Mouse (Mus musculus): Measurements from ENCODE around the gene Nmt1. TPM values are rescaled to one million over a fixed set of nuclear protein-coding genes. Genes with fewer than 3 reads are reported as not detected.
A peak's percentile ranks its signal among the peaks of the same experiment; 100 is the strongest.

Nmt1 gene
- polyA plus RNA-seq, 1 experiment from 2014 or later = 64.7 TPM

- no peaks in the 10 kb centered on the region for H3K9me3 ChIP-seq (ENCODE audit: control insufficient read depth, low read length)
- 0% methylated on average over 53 of the region's 53 CpGs for WGBS
- ATAC-seq (ENCODE audit: low read depth) = peak; percentile 94
- peak within 1 kb of the TSS; percentile 92 for H3K4me2 ChIP-seq (ENCODE audit: low read depth, low read length)
- peak within 1 kb of the TSS; percentile 93 for H3K9ac ChIP-seq (ENCODE audit: low read length)
- H3K27me3 ChIP-seq (ENCODE audit: control insufficient read depth, insufficient read depth, low read depth, low read length) = no peaks in the 10 kb centered on the region
- no peaks in the 10 kb centered on the region for H3K36me3 ChIP-seq (ENCODE audit: control insufficient read depth, insufficient read depth, low read length)
- peaks cover 26% of the 10 kb centered on the region for H3K4me1 ChIP-seq (replicated peaks; ENCODE audit: control insufficient read depth, insufficient read depth, low read length)
- H3K27ac ChIP-seq (ENCODE audit: low read length) = peak within 1 kb of the TSS; percentile 94
- peak within 1 kb of the TSS; percentile 79 for H3K4me3 ChIP-seq (ENCODE audit: low read length)
Observed at GRCm38 (mm10) chr11:103116008-103116818, 88.2 kb downstream of the Nmt1 start, which contains the start of gene Hexim1. Hexim1 (plus strand) TSS chr11:103116231.

- H3K4me2 ChIP-seq (ENCODE audit: low read depth, low read length) = peak overlapping the region; percentile 92
- no peaks in the 10 kb centered on the region for H3K9me3 ChIP-seq (ENCODE audit: control insufficient read depth, low read length)
- H3K4me1 ChIP-seq (replicated peaks; ENCODE audit: control insufficient read depth, insufficient read depth, low read length) = peaks cover 19% of the 10 kb centered on the region
- peak overlapping the region; percentile 79 for H3K4me3 ChIP-seq (ENCODE audit: low read length)
- peak; percentile 48 for ATAC-seq (ENCODE audit: low read depth)
- H3K27me3 ChIP-seq (ENCODE audit: control insufficient read depth, insufficient read depth, low read depth, low read length) = no peaks in the 10 kb centered on the region
- WGBS = under 1% methylated on average over 35 of the region's 35 CpGs
- H3K27ac ChIP-seq (ENCODE audit: low read length) = peak overlapping the region; percentile 86
- H3K9ac ChIP-seq (ENCODE audit: low read length) = peak overlapping the region; percentile 78
- H3K36me3 ChIP-seq (ENCODE audit: control insufficient read depth, insufficient read depth, low read length) = no peaks in the 10 kb centered on the region
Observed at GRCm38 (mm10) chr11:103116959-103117590, 89.1 kb downstream of the Nmt1 start.

GRCm38 (mm10) chr11:103117591-103118009, 89.6 kb downstream of the Nmt1 start:
- no peak for ATAC-seq (ENCODE audit: low read depth)
- H3K36me3 ChIP-seq (ENCODE audit: control insufficient read depth, insufficient read depth, low read length) = no peaks in the 10 kb centered on the region
- peak overlapping the region; percentile 79 for H3K4me3 ChIP-seq (ENCODE audit: low read length)
- peak overlapping the region; percentile 78 for H3K9ac ChIP-seq (ENCODE audit: low read length)
- under 1% methylated on average over 38 of the region's 38 CpGs for WGBS
- no peaks in the 10 kb centered on the region for H3K27me3 ChIP-seq (ENCODE audit: control insufficient read depth, insufficient read depth, low read depth, low read length)
- H3K4me2 ChIP-seq (ENCODE audit: low read depth, low read length) = peak overlapping the region; percentile 92
- H3K9me3 ChIP-seq (ENCODE audit: control insufficient read depth, low read length) = no peaks in the 10 kb centered on the region
- peaks cover 14% of the 10 kb centered on the region for H3K4me1 ChIP-seq (replicated peaks; ENCODE audit: control insufficient read depth, insufficient read depth, low read length)
- peak overlapping the region; percentile 86 for H3K27ac ChIP-seq (ENCODE audit: low read length)

Small RNAs within 50 kb of the gene (microRNA-seq; reads per million reads assigned to microRNA genes)
- gene Mir6931 = not detected

Other genes with a start within 250 kb of the Nmt1 start
- gene Gjc1, start 208.5 kb upstream of the Nmt1 start, polyA plus RNA-seq (2015; fragmentation: Nextera tagmentation; extraction: Ambion mirVana) = 60.8 and 65.7 TPM in 2 replicates
- gene Higd1b, start 192.3 kb upstream of the Nmt1 start, polyA plus RNA-seq (2015; fragmentation: Nextera tagmentation; extraction: Ambion mirVana) = 51.5 and 56.7 TPM in 2 replicates
- gene Eftud2, start 147.2 kb upstream of the Nmt1 start, polyA plus RNA-seq (2015; fragmentation: Nextera tagmentation; extraction: Ambion mirVana) = 174 and 183 TPM in 2 replicates
- 3.9 and 5.4 TPM in 2 replicates for gene Ccdc103, start 147.0 kb upstream of the Nmt1 start, polyA plus RNA-seq (2015; fragmentation: Nextera tagmentation; extraction: Ambion mirVana)
- gene Fam187a, start 143.0 kb upstream of the Nmt1 start, polyA plus RNA-seq (2015; fragmentation: Nextera tagmentation; extraction: Ambion mirVana) = 0.09 TPM in 1 of 2 replicates, not detected in the other
- 0.18 and 0.63 TPM in 2 replicates for gene Gfap, start 127.3 kb upstream of the Nmt1 start, polyA plus RNA-seq (2015; fragmentation: Nextera tagmentation; extraction: Ambion mirVana)
- gene Kif18b, start 103.1 kb upstream of the Nmt1 start, polyA plus RNA-seq (2015; fragmentation: Nextera tagmentation; extraction: Ambion mirVana) = 13.7 and 14.0 TPM in 2 replicates
- 0.24 and 0.60 TPM in 2 replicates for gene C1ql1, start 81.5 kb upstream of the Nmt1 start, polyA plus RNA-seq (2015; fragmentation: Nextera tagmentation; extraction: Ambion mirVana)
- 140 and 161 TPM in 2 replicates for gene Dcakd, start 143 bp downstream of the Nmt1 start, polyA plus RNA-seq (2015; fragmentation: Nextera tagmentation; extraction: Ambion mirVana)
- gene Plcd3, start 73.5 kb downstream of the Nmt1 start, polyA plus RNA-seq (2015; fragmentation: Nextera tagmentation; extraction: Ambion mirVana) = 3.1 and 3.3 TPM in 2 replicates
- gene Acbd4, start 73.5 kb downstream of the Nmt1 start, polyA plus RNA-seq (2015; fragmentation: Nextera tagmentation; extraction: Ambion mirVana) = 22.8 and 28.7 TPM in 2 replicates
- gene Hexim1, start 88.0 kb downstream of the Nmt1 start, polyA plus RNA-seq (2015; fragmentation: Nextera tagmentation; extraction: Ambion mirVana) = 4.6 and 5.2 TPM in 2 replicates
- gene Hexim2, start 104.2 kb downstream of the Nmt1 start, polyA plus RNA-seq (2015; fragmentation: Nextera tagmentation; extraction: Ambion mirVana) = 8.7 and 10.1 TPM in 2 replicates
- 2.9 and 3.0 TPM in 2 replicates for gene Fmnl1, start 142.9 kb downstream of the Nmt1 start, polyA plus RNA-seq (2015; fragmentation: Nextera tagmentation; extraction: Ambion mirVana)
- gene 1700023F06Rik, start 180.4 kb downstream of the Nmt1 start, polyA plus RNA-seq (2015; fragmentation: Nextera tagmentation; extraction: Ambion mirVana) = 0.44 TPM in 2 replicates
- not detected in 2 replicates for gene Spata32, start 190.2 kb downstream of the Nmt1 start, polyA plus RNA-seq (2015; fragmentation: Nextera tagmentation; extraction: Ambion mirVana)
- 3.7 and 4.5 TPM in 2 replicates for gene Map3k14, start 239.3 kb downstream of the Nmt1 start, polyA plus RNA-seq (2015; fragmentation: Nextera tagmentation; extraction: Ambion mirVana)